Mouse (Mus musculus) myocyte (in vitro differentiated cells): Measurements from ENCODE around the gene Ddx49.

Source experiments
- MYOG ChIP-seq, 3 experiments: IDR thresholded peaks; one replicate each; pipeline ENCODE4 v1.6.1; 2011; ENCODE audit warnings: control low read depth in 2 of 3, low read depth in 2 of 3, mild to moderate bottlenecking in 2 of 3; ENCODE audit not compliant: insufficient read length in 2 of 3, control insufficient read depth in 1 of 3, insufficient read depth in 1 of 3
- POLR2A ChIP-seq: IDR thresholded peaks from one replicate; pipeline ENCODE4 v1.6.1; 2011; ENCODE audit warnings: low read depth, mild to moderate bottlenecking, control low read depth, moderate library complexity; ENCODE audit not compliant: insufficient read length

GRCm38 (mm10) chr8:70300881-70301280 is 1.4 kb downstream of the Ddx49 start:
- TF ChIP-seq POLR2A (no peak), MYOG (IDR thresholded peaks at IDR 0.05; ENCODE audit: control insufficient read depth in 1 of 3, insufficient read depth in 1 of 3, insufficient read length in 2 of 3, low read depth in 2 of 3) (no peak)
